Mouse (Mus musculus) intestine, embryonic 16.5 days (tissue): Measurements from ENCODE around the gene Plekhb1. TPM values are rescaled to one million over a fixed set of nuclear protein-coding genes. Genes with fewer than 3 reads are reported as not detected.

ENCODE experiments used
- ATAC-seq: fragments of 200-750 bp; cut with Nextera tagmentation; 2 replicates; pipeline ENCODE4 v1.8.0; 2017; ENCODE audit warnings: moderate TSS enrichment, moderate library complexity
- H3K27ac ChIP-seq: fragments of 300-500 bp; sonication (generic); 2 replicates; pipeline ENCODE4 v1.5.1; 2014; ENCODE audit warnings: mild to moderate bottlenecking, low read length
- H3K27me3 ChIP-seq: fragments of 300-500 bp; sonication (generic); replicated peaks from 2 replicates; pipeline ENCODE4 v1.6.1; 2014; ENCODE audit warnings: low read length, control low read depth, mixed read lengths; ENCODE audit not compliant: control insufficient read depth, insufficient read depth
- H3K36me3 ChIP-seq: fragments of 300-500 bp; sonication (generic); 2 replicates; pipeline ENCODE4 v1.6.1; 2014; ENCODE audit warnings: low read length, control low read depth; ENCODE audit not compliant: control insufficient read depth, insufficient read depth
- H3K4me1 ChIP-seq: fragments of 300-500 bp; sonication (generic); 2 replicates; pipeline ENCODE4 v1.6.1; 2014; ENCODE audit warnings: low read length, control low read depth, mixed read lengths; ENCODE audit not compliant: control insufficient read depth, insufficient read depth
- H3K4me2 ChIP-seq: fragments of 300-500 bp; sonication (generic); 2 replicates; pipeline ENCODE4 v1.6.1; 2014; ENCODE audit warnings: low read depth, low read length, control low read depth
- H3K4me3 ChIP-seq: fragments of 300-500 bp; sonication (generic); 2 replicates; pipeline ENCODE4 v1.5.1; 2014; ENCODE audit warnings: mild to moderate bottlenecking, low read length
- H3K9ac ChIP-seq: fragments of 300-500 bp; sonication (generic); 2 replicates; pipeline ENCODE4 v1.6.1; 2014; ENCODE audit warnings: low read depth, low read length
- H3K9me3 ChIP-seq: fragments of 300-500 bp; sonication (generic); 2 replicates; pipeline ENCODE4 v1.6.1; 2016; ENCODE audit warnings: low read length, control low read depth; ENCODE audit not compliant: control insufficient read depth
- WGBS: fragments of 180-500 bp; shearing (Covaris S2); extraction: QIAGEN DNeasy Blood & Tissue Kit; methylation state at CpG from one replicate; pipeline ENCODE4 v1.1.7; 2014; 5-methylcytosine and 5-hydroxymethylcytosine counted together
- polyA plus RNA-seq: library from polyadenylated mRNA; unstranded; fragments of >200 nt; fragmentation: Nextera tagmentation; extraction: Ambion mirVana; gene quantifications from 2 replicates; pipeline ENCODE4 v1.2.1, GENCODE M21; 2015

The Plekhb1 gene
- polyA plus RNA-seq, 1 experiment from 2014 or later = 15.1 TPM

- Histone ChIP-seq H3K4me2 (no peak overlapping the region), H3K4me3 (no peak overlapping the region), H3K4me1 (no peaks in the 10 kb centered on the region), H3K36me3 (no peaks in the 10 kb centered on the region), H3K27ac (no peak overlapping the region), H3K9me3 (no peaks in the 10 kb centered on the region), H3K27me3 (no peaks in the 10 kb centered on the region), H3K9ac (no peak overlapping the region)
- ATAC-seq = no peak
- 77% methylated on average over 4 of the region's 4 CpGs for WGBS
Observed at GRCm38 (mm10) chr7:100649095-100649494, 13.1 kb downstream of the Plekhb1 start.

- H3K27me3 ChIP-seq = no peaks in the 10 kb centered on the region
- 32% methylated on average over 3 of the region's 3 CpGs for WGBS
Observed at GRCm38 (mm10) chr7:100645147-100645546, 17.1 kb downstream of the Plekhb1 start.

DNA sequence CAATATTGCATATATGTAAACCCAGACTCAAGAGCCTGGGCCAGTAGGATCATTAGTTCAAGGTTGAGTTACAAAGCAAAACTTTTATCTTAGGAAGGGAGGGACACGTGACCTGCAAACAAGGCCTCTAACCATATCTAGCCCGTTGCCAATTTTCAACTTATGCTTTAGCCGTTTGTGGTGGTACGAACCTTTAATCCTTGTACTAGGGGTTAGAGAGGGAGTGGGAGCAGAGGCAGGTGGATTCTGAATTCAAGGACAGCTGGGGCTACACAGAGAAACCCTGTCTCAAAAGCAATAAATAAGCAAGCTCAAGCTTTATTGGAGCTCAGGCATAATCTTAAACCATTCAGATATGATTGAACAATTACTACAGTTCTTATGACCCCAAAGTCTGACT, 19.8 kb downstream of the Plekhb1 start:
- Histone ChIP-seq H3K4me3 (no peak overlapping the region), H3K9me3 (no peaks in the 10 kb centered on the region), H3K4me2 (no peak overlapping the region), H3K4me1 (no peaks in the 10 kb centered on the region), H3K27ac (peak overlapping the region; percentile 26), H3K27me3 (no peaks in the 10 kb centered on the region), H3K36me3 (no peaks in the 10 kb centered on the region), H3K9ac (no peak overlapping the region)
- 60% methylated on average over 4 of the region's 4 CpGs for WGBS
- ATAC-seq = peak; percentile 84

More at GRCm38 (mm10) chr7:100645147-100645546, 17.1 kb downstream of the Plekhb1 start:
- no peaks in the 10 kb centered on the region for H3K4me1 ChIP-seq
- no peak overlapping the region for H3K4me3 ChIP-seq
- no peak overlapping the region for H3K9ac ChIP-seq
- no peaks in the 10 kb centered on the region for H3K9me3 ChIP-seq
- H3K27ac ChIP-seq = no peak overlapping the region
- 0 out of 2 replicates have a peak, but pooled peaks have one; percentile 3 for ATAC-seq
- H3K4me2 ChIP-seq = no peak overlapping the region
- H3K36me3 ChIP-seq = no peaks in the 10 kb centered on the region

GRCm38 (mm10) chr7:100637657-100638056, 24.6 kb downstream of the Plekhb1 start:
- 4% methylated on average over 1 of the region's 1 CpGs for WGBS
- H3K9me3 ChIP-seq = no peaks in the 10 kb centered on the region
- no peak overlapping the region for H3K4me3 ChIP-seq
- H3K4me1 ChIP-seq = no peaks in the 10 kb centered on the region
- H3K9ac ChIP-seq = no peak overlapping the region
- no peak for ATAC-seq
- H3K36me3 ChIP-seq = no peaks in the 10 kb centered on the region
- H3K27me3 ChIP-seq = no peaks in the 10 kb centered on the region
- no peak overlapping the region for H3K4me2 ChIP-seq
- H3K27ac ChIP-seq = no peak overlapping the region

DNA sequence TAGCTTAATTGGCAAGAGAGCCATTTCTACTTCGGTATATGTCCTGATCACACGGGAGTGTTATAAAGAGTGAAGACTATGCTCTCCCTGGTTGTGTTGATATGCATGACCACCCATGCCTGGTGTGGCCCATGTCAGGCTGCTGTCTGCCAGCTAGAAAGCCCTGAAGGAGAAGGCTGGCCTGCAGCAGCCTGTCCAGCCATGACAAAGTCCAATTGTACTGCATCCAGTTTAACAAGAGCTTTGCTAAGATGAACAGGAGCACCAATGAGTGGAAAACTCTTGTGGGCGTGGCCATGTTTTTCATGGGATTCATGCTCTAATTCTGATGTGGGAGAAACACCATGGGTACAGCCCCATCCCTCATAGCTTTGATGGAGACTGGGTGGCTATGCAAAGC, 37.7 kb downstream of the Plekhb1 start:
- no peak overlapping the region for H3K4me2 ChIP-seq
- H3K27ac ChIP-seq = no peak overlapping the region
- H3K9ac ChIP-seq = no peak overlapping the region
- no peaks in the 10 kb centered on the region for H3K9me3 ChIP-seq
- H3K27me3 ChIP-seq = no peaks in the 10 kb centered on the region
- WGBS = 57% methylated on average over 3 of the region's 3 CpGs
- no peak for ATAC-seq
- H3K36me3 ChIP-seq = no peaks in the 10 kb centered on the region
- H3K4me3 ChIP-seq = no peak overlapping the region
- peaks cover 3% of the 10 kb centered on the region for H3K4me1 ChIP-seq

GRCm38 (mm10) chr7:100622277-100622676, 39.9 kb downstream of the Plekhb1 start:
- Histone ChIP-seq H3K4me3 (no peak overlapping the region), H3K36me3 (no peaks in the 10 kb centered on the region), H3K9me3 (no peaks in the 10 kb centered on the region), H3K4me1 (peaks cover 3% of the 10 kb centered on the region), H3K4me2 (no peak overlapping the region), H3K27me3 (no peaks in the 10 kb centered on the region), H3K9ac (no peak overlapping the region), H3K27ac (no peak overlapping the region)
- ATAC-seq = no peak
- 80% methylated on average over 2 of the region's 2 CpGs for WGBS

DNA sequence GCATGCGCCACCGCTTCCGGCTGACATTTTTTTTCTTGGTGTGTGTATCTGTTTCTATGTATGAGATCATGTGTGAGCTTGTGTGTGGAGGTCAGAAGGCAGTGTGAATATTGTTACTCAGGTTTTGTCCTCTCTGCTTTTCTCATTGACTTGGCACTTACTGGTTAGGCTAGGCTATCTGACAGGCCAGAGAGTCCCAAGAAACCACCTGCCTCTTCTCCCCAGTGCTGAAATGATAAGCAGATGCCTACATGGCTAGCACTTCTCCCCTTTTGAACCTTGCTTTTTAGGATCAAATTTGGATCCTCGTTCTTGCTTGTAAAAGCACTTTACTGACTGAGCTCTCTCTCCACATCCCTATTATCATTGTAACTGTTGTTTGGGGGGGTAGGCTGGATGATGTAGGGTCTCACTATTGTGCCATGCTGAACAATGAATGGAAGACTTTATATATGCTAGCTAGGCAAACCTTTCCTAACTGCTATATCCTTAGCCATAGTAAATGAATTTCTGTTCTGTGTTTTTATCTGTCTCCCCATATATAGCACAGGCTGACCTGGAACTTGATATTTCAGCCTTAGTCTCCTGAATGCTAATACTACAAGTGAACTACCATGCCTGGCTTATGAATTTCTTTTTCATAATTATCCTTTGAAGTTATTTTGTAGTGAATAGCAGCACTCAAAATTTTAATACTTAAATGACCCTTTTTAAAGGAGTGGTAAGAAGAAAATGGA, 45.9 kb downstream of the Plekhb1 start:
- H3K4me1 ChIP-seq = no peaks in the 10 kb centered on the region
- no peak overlapping the region for H3K4me2 ChIP-seq
- no peaks in the 10 kb centered on the region for H3K9me3 ChIP-seq
- no peak overlapping the region for H3K9ac ChIP-seq
- ATAC-seq = no peak
- H3K36me3 ChIP-seq = no peaks in the 10 kb centered on the region
- H3K4me3 ChIP-seq = no peak overlapping the region
- no peaks in the 10 kb centered on the region for H3K27me3 ChIP-seq
- 95% methylated on average over 4 of the region's 4 CpGs for WGBS
- no peak overlapping the region for H3K27ac ChIP-seq

DNA sequence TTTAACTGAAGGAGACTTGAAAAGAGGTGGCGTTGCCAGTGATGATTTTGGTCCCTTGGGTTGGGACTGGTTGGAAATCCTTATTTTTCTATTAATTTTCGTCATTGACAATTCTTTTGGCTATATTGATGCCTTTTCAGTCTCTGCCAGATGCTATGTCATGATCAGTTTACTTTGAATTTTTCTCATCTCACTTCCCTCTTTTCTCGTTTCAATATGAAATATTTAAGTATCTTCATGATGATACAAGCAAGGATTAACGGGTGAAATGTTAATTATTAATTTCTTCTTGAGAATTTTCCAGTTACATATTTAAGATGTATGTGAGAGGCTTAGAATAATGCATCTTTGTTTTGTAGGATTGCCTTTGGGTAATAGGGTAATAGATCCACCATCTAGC, 53.3 kb downstream of the Plekhb1 start:
- Histone ChIP-seq H3K9me3 (no peaks in the 10 kb centered on the region), H3K9ac (peak overlapping the region; percentile 100), H3K4me3 (peak overlapping the region; percentile 100), H3K27me3 (no peaks in the 10 kb centered on the region), H3K36me3 (no peaks in the 10 kb centered on the region), H3K27ac (peak overlapping the region; percentile 100; the same call in 1 of the 2 replicates), H3K4me1 (no peaks in the 10 kb centered on the region), H3K4me2 (peak overlapping the region; percentile 73)
- no peak for ATAC-seq
- whole genome bisulfite sequencing = 11% methylated on average over 4 of the region's 4 CpGs

DNA sequence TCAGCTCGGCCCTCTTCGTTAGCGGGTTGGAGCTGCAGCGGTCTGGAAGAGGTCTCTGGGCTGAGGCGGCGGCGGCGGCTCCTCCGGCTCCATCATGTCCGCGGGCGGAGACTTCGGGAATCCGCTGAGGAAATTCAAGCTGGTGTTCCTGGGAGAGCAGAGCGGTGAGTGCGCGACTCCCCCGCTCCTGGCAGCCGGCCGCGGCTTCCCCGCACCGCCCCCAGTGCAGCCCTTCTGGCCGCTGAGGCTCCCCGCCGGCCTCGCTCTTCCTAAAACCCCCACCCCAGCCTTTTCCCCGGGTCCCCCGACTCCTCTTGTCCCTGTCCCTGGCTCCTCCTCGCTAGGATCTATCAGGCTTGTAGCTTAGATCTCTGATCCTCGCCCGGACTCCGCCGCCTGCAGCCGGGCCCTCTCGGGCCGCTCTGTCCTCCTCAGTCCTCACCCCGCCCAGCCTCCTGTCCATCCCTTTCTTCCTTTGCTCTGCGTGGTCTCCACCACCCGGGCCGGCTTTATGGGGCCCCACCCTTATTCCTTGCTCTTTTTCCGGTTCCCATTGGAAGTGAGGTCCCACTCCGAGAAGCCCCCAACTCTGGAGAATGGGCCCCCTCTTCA, 54.0 kb downstream of the Plekhb1 start, which contains the start of gene Mrpl48:
Gene Mrpl48, minus strand, starts transcription at position 172 of the 612 bp plus-strand sequence.
- ATAC-seq = peak; percentile 36
- Histone ChIP-seq H3K27ac (peak within 1 kb of the TSS; percentile 100), H3K9me3 (no peaks in the 10 kb centered on the region), H3K4me1 (no peaks in the 10 kb centered on the region), H3K4me2 (peak within 1 kb of the TSS; percentile 73), H3K9ac (peak within 1 kb of the TSS; percentile 100), H3K36me3 (no peaks in the 10 kb centered on the region), H3K4me3 (peak within 1 kb of the TSS; percentile 100), H3K27me3 (no peaks in the 10 kb centered on the region)
- WGBS = 0% methylated on average over 42 of the region's 43 CpGs
